Mouse (Mus musculus) CH12.LX (cell line): ENCODE data around the gene Bpgm. TPM values are rescaled to one million over a fixed set of nuclear protein-coding genes. Genes with fewer than 3 reads are reported as not detected.

Source experiments
- DNase-seq: peaks from one replicate; pipeline ENCODE4 v3.0.0-alpha.2; 2013; ENCODE audit errors: extremely low read depth
- H3K27ac ChIP-seq: 2 replicates; pipeline ENCODE4 v1.5.1; 2012; ENCODE audit warnings: low read depth, mild to moderate bottlenecking, control low read depth, moderate library complexity; ENCODE audit not compliant: insufficient read depth
- H3K27me3 ChIP-seq: replicated peaks from 2 replicates; pipeline ENCODE3; 2012; ENCODE audit warnings: inconsistent platforms
- H3K36me3 ChIP-seq, 2 experiments: replicated peaks in 1 of 2; 2 replicates each; pipeline versions ENCODE3 to v1.6.1; 2012; ENCODE audit warnings: inconsistent platforms in 1 of 2, low read length in 1 of 2, mild to moderate bottlenecking in 1 of 2, mixed read lengths in 1 of 2, moderate library complexity in 1 of 2; ENCODE audit not compliant: control insufficient read depth in 1 of 2, insufficient read depth in 1 of 2
- H3K4me1 ChIP-seq, 2 experiments: 2 replicates each; pipeline ENCODE4 v1.6.1; 2012; ENCODE audit warnings: inconsistent platforms in 1 of 2, moderate library complexity in 1 of 2; ENCODE audit not compliant: insufficient read depth in 2 of 2, control insufficient read depth in 1 of 2
- H3K4me2 ChIP-seq: 2 replicates; pipeline ENCODE4 v1.6.1; 2012; ENCODE audit warnings: low read depth, mild to moderate bottlenecking, control low read depth; ENCODE audit not compliant: poor library complexity, insufficient read depth, severe bottlenecking
- H3K4me3 ChIP-seq, 3 experiments: fragments of 150-350 bp in 1 of 3; sonication (generic) in 1 of 3; replicated peaks in 1 of 3; 2 replicates each; pipeline versions ENCODE3 to v1.5.1; 2011 to 2012; ENCODE audit warnings: low read depth in 2 of 3, low read length in 2 of 3, mild to moderate bottlenecking in 2 of 3, moderate library complexity in 2 of 3, control low read depth in 1 of 3, improper control_type of control experiment in 1 of 3, inconsistent platforms in 1 of 3, mixed read lengths in 1 of 3; ENCODE audit not compliant: poor library complexity in 1 of 3
- H3K79me2 ChIP-seq: replicated peaks from 2 replicates; pipeline ENCODE4 v1.6.1; 2012; ENCODE audit warnings: mild to moderate bottlenecking, moderate library complexity; ENCODE audit not compliant: control insufficient read depth, poor library complexity, insufficient read depth, severe bottlenecking; ENCODE audit errors: extremely low read depth
- H3K9ac ChIP-seq: 2 replicates; pipeline ENCODE4 v1.6.1; 2012; ENCODE audit warnings: low read depth, mild to moderate bottlenecking, control low read depth, moderate library complexity; ENCODE audit not compliant: insufficient read depth
- H3K9me3 ChIP-seq: replicated peaks from 2 replicates; pipeline ENCODE3; 2012; ENCODE audit warnings: low read length, inconsistent platforms, mixed read lengths
- BHLHE40 ChIP-seq: IDR thresholded peaks from 2 replicates; pipeline ENCODE4 v1.6.1; 2011; ENCODE audit warnings: mild to moderate bottlenecking, low read depth, low read length, improper control_type of control experiment
- CTCF ChIP-seq, 2 experiments: IDR thresholded peaks in 1 of 2; conservative IDR thresholded peaks in 1 of 2; 2 replicates each; pipeline ENCODE4 v1.5.1; 2011 to 2012; ENCODE audit warnings: low read depth in 2 of 2, low read length in 2 of 2, improper control_type of control experiment in 1 of 2, inconsistent platforms in 1 of 2, mild to moderate bottlenecking in 1 of 2, moderate library complexity in 1 of 2
- E2F4 ChIP-seq: IDR thresholded peaks from 2 replicates; pipeline ENCODE4 v1.6.1; 2011; ENCODE audit warnings: low read depth, low read length, improper control_type of control experiment; ENCODE audit not compliant: insufficient replicate concordance
- ETS1 ChIP-seq: conservative IDR thresholded peaks from 2 replicates; pipeline ENCODE4 v1.6.1; 2012; ENCODE audit warnings: low read depth, mild to moderate bottlenecking, inconsistent platforms, low read length, improper control_type of control experiment, moderate library complexity
- IRF4 ChIP-seq: IDR thresholded peaks from 2 replicates; pipeline ENCODE4 v1.6.1; 2014; ENCODE audit warnings: low read depth, mild to moderate bottlenecking, inconsistent platforms, low read length, improper control_type of control experiment
- JUN ChIP-seq: IDR thresholded peaks from 2 replicates; pipeline ENCODE4 v1.6.1; 2011; ENCODE audit warnings: low read depth, mild to moderate bottlenecking, low read length, improper control_type of control experiment, moderate library complexity; ENCODE audit not compliant: insufficient read depth
- JUND ChIP-seq: conservative IDR thresholded peaks from 2 replicates; pipeline ENCODE4 v1.6.1; 2011; ENCODE audit warnings: low read depth, low read length, improper control_type of control experiment
- KAT2A ChIP-seq: IDR thresholded peaks from 2 replicates; pipeline ENCODE4 v1.6.1; 2012; ENCODE audit warnings: low read length, improper control_type of control experiment, inconsistent platforms; ENCODE audit not compliant: insufficient replicate concordance
- MEF2A ChIP-seq: IDR thresholded peaks from 2 replicates; pipeline ENCODE4 v1.6.1; 2014; ENCODE audit warnings: low read depth, mild to moderate bottlenecking, inconsistent platforms, low read length, improper control_type of control experiment, borderline replicate concordance
- MXI1 ChIP-seq: IDR thresholded peaks from 2 replicates; pipeline ENCODE4 v1.6.1; 2011; ENCODE audit warnings: mild to moderate bottlenecking, low read depth, low read length, improper control_type of control experiment
- MYC ChIP-seq: IDR thresholded peaks from 2 replicates; pipeline ENCODE4 v1.6.1; 2011; ENCODE audit warnings: low read depth, mild to moderate bottlenecking, improper control_type of control experiment, low read length
- NRF1 ChIP-seq: IDR thresholded peaks from 2 replicates; pipeline ENCODE4 v1.6.1; 2014; ENCODE audit warnings: low read depth, mild to moderate bottlenecking, inconsistent platforms, low read length, improper control_type of control experiment, moderate library complexity
- PAX5 ChIP-seq: IDR thresholded peaks from 2 replicates; pipeline ENCODE4 v1.6.1; 2012; ENCODE audit warnings: low read length, inconsistent platforms, mixed read lengths
- POLR2A ChIP-seq: IDR thresholded peaks from 2 replicates; pipeline ENCODE4 v1.6.1; 2011; ENCODE audit warnings: low read depth, mild to moderate bottlenecking, improper control_type of control experiment, low read length
- POLR2AphosphoS2 ChIP-seq: IDR thresholded peaks from 2 replicates; pipeline ENCODE4 v1.6.1; 2011; ENCODE audit warnings: low read depth, low read length, improper control_type of control experiment
- RCOR1 ChIP-seq: conservative IDR thresholded peaks from 2 replicates; pipeline ENCODE4 v1.6.1; 2012; ENCODE audit warnings: low read depth, mild to moderate bottlenecking, inconsistent platforms, low read length, improper control_type of control experiment
- SIN3A ChIP-seq: IDR thresholded peaks from 2 replicates; pipeline ENCODE4 v1.6.1; 2012; ENCODE audit warnings: low read length, improper control_type of control experiment, inconsistent platforms
- SMC3 ChIP-seq: IDR thresholded peaks from 2 replicates; pipeline ENCODE4 v1.6.1; 2011; ENCODE audit warnings: low read depth, low read length, improper control_type of control experiment
- TBP ChIP-seq: conservative IDR thresholded peaks from 2 replicates; pipeline ENCODE4 v1.6.1; 2011; ENCODE audit warnings: low read depth, low read length, improper control_type of control experiment
- TCF12 ChIP-seq: IDR thresholded peaks from 2 replicates; pipeline ENCODE4 v1.6.1; 2014; ENCODE audit warnings: low read depth, mild to moderate bottlenecking, inconsistent platforms, low read length, improper control_type of control experiment
- UBTF ChIP-seq: IDR thresholded peaks from 2 replicates; pipeline ENCODE4 v1.6.1; 2012; ENCODE audit warnings: low read depth, mild to moderate bottlenecking, inconsistent platforms, low read length, improper control_type of control experiment, moderate library complexity
- USF1 ChIP-seq: IDR thresholded peaks from 2 replicates; pipeline ENCODE4 v1.6.1; 2014; ENCODE audit warnings: low read depth, mild to moderate bottlenecking, inconsistent platforms, low read length, improper control_type of control experiment
- USF2 ChIP-seq: conservative IDR thresholded peaks from 2 replicates; pipeline ENCODE4 v1.6.1; 2011; ENCODE audit warnings: low read depth, low read length, improper control_type of control experiment
- ZC3H11A ChIP-seq: IDR thresholded peaks from 2 replicates; pipeline ENCODE4 v1.6.1; 2012; ENCODE audit warnings: low read depth, mild to moderate bottlenecking, inconsistent platforms, low read length, improper control_type of control experiment
- ZNF384 ChIP-seq: IDR thresholded peaks from 2 replicates; pipeline ENCODE4 v1.6.1; 2012; ENCODE audit warnings: low read depth, low read length, improper control_type of control experiment, inconsistent platforms
- dilution Hi-C: fragments of 300-500 bp; cut with MboI; formaldehyde crosslinking; loops from 2 replicates; pipeline ENCODE4 v1.14.3; 2020; ENCODE audit warnings: low sequenced_read_pairs; ENCODE audit not compliant: extremely low pct_unique_long_range_greater_than_20kb, extremely low pct_ligation_motif_present
- in situ Hi-C: fragments of 300-500 bp; cut with MboI; formaldehyde crosslinking; loops from 3 replicates; pipeline ENCODE4 v1.14.3; 2019; ENCODE audit warnings: low sequenced_read_pairs, low pct_ligation_motif_present, low pct_unique_long_range_greater_than_20kb, mixed read lengths
- polyA plus RNA-seq: library from polyadenylated mRNA; unstranded; fragments of >175 nt; gene quantifications from 2 replicates; pipeline ENCODE4 v1.2.1, GENCODE M21; 2012; ENCODE audit warnings: low read depth; ENCODE audit not compliant: insufficient read length
- total RNA-seq, 2 experiments: library from RNA; depleted of rRNA; stranded (reverse); fragments of 300-350 nt in 1 of 2; fragments of >200 nt in 1 of 2; gene quantifications; 2 replicates each; pipeline ENCODE4 v1.2.3; 2012 to 2014

Bpgm gene
- total and polyA plus RNA-seq, 3 experiments = 10.8 to 12.7 (median 10.9) TPM

DNA sequence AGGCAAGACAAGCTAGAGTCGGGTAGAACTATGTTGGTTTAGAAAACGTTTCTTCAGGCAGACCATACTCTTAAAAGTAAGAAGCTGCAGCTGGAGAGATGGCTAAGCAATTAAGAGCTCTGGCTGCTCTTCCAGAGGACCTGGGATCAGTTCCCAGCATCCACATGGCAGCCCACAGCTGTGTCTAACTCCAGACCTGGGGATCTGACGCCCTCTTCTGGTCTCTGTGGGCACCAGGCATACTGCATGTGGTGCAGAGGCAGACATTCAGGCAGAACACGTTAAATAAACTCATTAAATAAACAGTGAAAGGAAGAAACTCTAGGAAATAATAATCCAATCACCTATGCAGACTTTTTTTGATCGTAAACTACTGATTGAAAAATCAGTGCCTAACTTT lies 7.4 kb downstream of the Bpgm start:
- no peak for DNase-seq
- Histone ChIP-seq H3K4me3 (no peak overlapping the region), H3K9ac (no peak overlapping the region)
- no peak for TF ChIP-seq SIN3A
- TF ChIP-seq MXI1 = no peak
- no peak for TF ChIP-seq ZNF384
- TF ChIP-seq ETS1 = no peak
- TF ChIP-seq RCOR1 = no peak
- no peak for TF ChIP-seq POLR2A
- TF ChIP-seq KAT2A = no peak
- no peak for TF ChIP-seq PAX5
- no peak for TF ChIP-seq USF1
- no peak for TF ChIP-seq ZC3H11A
- no peak for TF ChIP-seq UBTF
- no peak for TF ChIP-seq NRF1
- TF ChIP-seq MEF2A = no peak
- no peak for TF ChIP-seq CTCF (conservative IDR thresholded peaks at IDR 0.05 in 1 of 2, IDR thresholded peaks at IDR 0.05 in 1 of 2; ENCODE audit: low read depth in 2 of 2, low read length in 2 of 2)
- TF ChIP-seq SMC3 = no peak
- no peak for TF ChIP-seq E2F4
- TF ChIP-seq POLR2AphosphoS2 = no peak
- no peak for TF ChIP-seq TCF12
- no peak for TF ChIP-seq JUND
- TF ChIP-seq, all 38 proteins: peak for 0
- Histone ChIP-seq H3K27ac (no peak overlapping the region), H3K79me2 (peaks cover 2% of the 10 kb centered on the region; the same call in 1 of the 2 replicates), H3K4me2 (no peak overlapping the region), H3K27me3 (no peaks in the 10 kb centered on the region), H3K9me3 (no peaks in the 10 kb centered on the region), H3K4me1 (peaks cover 11 to 36% of the 10 kb centered on the region in 2 experiments), H3K36me3 (peaks cover 6 to 19% of the 10 kb centered on the region in 2 experiments)
- dilution Hi-C loops = no loop called here
- in situ Hi-C loops = no loop called here

DNA sequence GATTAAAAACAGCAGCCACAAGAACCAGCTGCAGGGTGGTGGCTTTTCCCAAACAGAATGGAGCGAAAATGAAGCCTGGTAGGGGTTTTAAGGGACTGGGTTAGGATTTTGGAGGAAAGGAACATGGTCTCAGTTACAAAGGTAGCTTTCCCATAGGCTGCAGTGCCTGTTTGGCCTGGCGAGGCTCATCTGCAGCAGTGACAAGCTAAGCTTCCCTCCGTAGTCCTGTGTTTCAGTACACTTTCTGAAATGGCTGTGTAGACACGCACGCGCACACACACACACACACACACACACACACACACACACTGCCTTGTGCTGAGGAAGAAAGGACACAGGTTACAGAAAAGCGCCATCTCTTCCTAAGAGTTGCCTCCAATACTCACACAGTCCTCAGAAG lies 7.8 kb downstream of the Bpgm start:
- Histone ChIP-seq H3K27me3 (no peaks in the 10 kb centered on the region), H3K4me1 (peaks cover 9 to 33% of the 10 kb centered on the region in 2 experiments), H3K9me3 (no peaks in the 10 kb centered on the region), H3K27ac (no peak overlapping the region), H3K36me3 (peaks cover 9 to 22% of the 10 kb centered on the region in 2 experiments), H3K9ac (no peak overlapping the region), H3K4me2 (no peak overlapping the region), H3K4me3 (no peak overlapping the region), H3K79me2 (peaks cover 2% of the 10 kb centered on the region; the same call in 1 of the 2 replicates)
- in situ Hi-C loops (no loop called here), dilution Hi-C loops (no loop called here)
- TF ChIP-seq MYC = no peak
- TF ChIP-seq POLR2AphosphoS2 = no peak
- no peak for TF ChIP-seq IRF4
- TF ChIP-seq TBP = no peak
- TF ChIP-seq UBTF = no peak
- no peak for TF ChIP-seq ZC3H11A
- TF ChIP-seq PAX5 = no peak
- TF ChIP-seq TCF12 = no peak
- no peak for TF ChIP-seq NRF1
- no peak for TF ChIP-seq E2F4
- TF ChIP-seq USF2 = no peak
- no peak for TF ChIP-seq KAT2A
- no peak for TF ChIP-seq BHLHE40
- TF ChIP-seq SMC3 = no peak
- TF ChIP-seq MXI1 = no peak
- no peak for TF ChIP-seq CTCF (conservative IDR thresholded peaks at IDR 0.05 in 1 of 2, IDR thresholded peaks at IDR 0.05 in 1 of 2; ENCODE audit: low read depth in 2 of 2, low read length in 2 of 2)
- TF ChIP-seq USF1 = no peak
- no peak for TF ChIP-seq ETS1
- no peak for TF ChIP-seq JUN
- no peak for TF ChIP-seq RCOR1
- DNase-seq = no peak
